Mouse (Mus musculus) embryonic facial prominence, embryonic 15.5 days (tissue): ENCODE measurements around the gene Il1rap. TPM values are rescaled to one million over a fixed set of nuclear protein-coding genes. Genes with fewer than 3 reads are reported as not detected.

Experiments used
- ATAC-seq: fragments of 200-750 bp; cut with Nextera tagmentation; 2 replicates; pipeline ENCODE4 v1.8.0; 2017; ENCODE audit warnings: low read depth, moderate TSS enrichment; ENCODE audit not compliant: insufficient number of reproducible peaks, low FRiP score, low TSS enrichment
- H3K27ac ChIP-seq: fragments of 300-500 bp; sonication (generic); replicated peaks from 2 replicates; pipeline ENCODE4 v1.5.1; 2015; ENCODE audit warnings: mild to moderate bottlenecking, inconsistent platforms
- H3K27me3 ChIP-seq: fragments of 300-500 bp; sonication (generic); 2 replicates; pipeline ENCODE4 v1.6.1; 2015; ENCODE audit warnings: inconsistent platforms
- H3K36me3 ChIP-seq: fragments of 300-500 bp; sonication (generic); 2 replicates; pipeline ENCODE4 v1.6.1; 2015; ENCODE audit warnings: mild to moderate bottlenecking, inconsistent platforms
- H3K4me1 ChIP-seq: fragments of 300-500 bp; sonication (generic); 2 replicates; pipeline ENCODE4 v1.6.1; 2015; ENCODE audit warnings: inconsistent platforms
- H3K4me2 ChIP-seq: fragments of 300-500 bp; sonication (generic); replicated peaks from 2 replicates; pipeline ENCODE4 v1.6.1; 2015; ENCODE audit warnings: mild to moderate bottlenecking, inconsistent platforms
- H3K4me3 ChIP-seq: fragments of 300-500 bp; sonication (generic); replicated peaks from 2 replicates; pipeline ENCODE4 v1.5.1; 2015; ENCODE audit warnings: mild to moderate bottlenecking, inconsistent platforms
- H3K9ac ChIP-seq: fragments of 300-500 bp; sonication (generic); 2 replicates; pipeline ENCODE4 v1.6.1; 2015; ENCODE audit warnings: inconsistent platforms
- H3K9me3 ChIP-seq: fragments of 300-500 bp; sonication (generic); replicated peaks from 2 replicates; pipeline ENCODE4 v1.6.1; 2016; ENCODE audit warnings: inconsistent platforms
- WGBS: fragments of 180-500 bp; shearing (Covaris S2); methylation state at CpG from one replicate; pipeline ENCODE4 v1.1.7; 2015; 5-methylcytosine and 5-hydroxymethylcytosine counted together
- polyA plus RNA-seq: library from polyadenylated mRNA; unstranded; fragments of >200 nt; fragmentation: Nextera tagmentation; extraction: Ambion mirVana; gene quantifications from 2 replicates; pipeline ENCODE4 v1.2.1, GENCODE M21; 2015

The Il1rap gene
- 8.9 and 9.8 TPM in 2 replicates for polyA plus RNA-seq

GRCm38 (mm10) chr16:26581048-26581912 lies at the start of gene Il1rap:
Gene Il1rap, plus strand, starts transcription at chr16:26581704.
- 2% methylated on average over 51 of the region's 51 CpGs for WGBS
- Histone ChIP-seq H3K4me3 (peak within 1 kb of the TSS; percentile 65), H3K4me2 (peak within 1 kb of the TSS; percentile 54), H3K4me1 (peaks cover 7% of the 10 kb centered on the region; the same call in 1 of the 2 replicates), H3K9me3 (no peaks in the 10 kb centered on the region), H3K9ac (peak within 1 kb of the TSS; percentile 66), H3K27ac (peak within 1 kb of the TSS; percentile 73), H3K27me3 (no peaks in the 10 kb centered on the region), H3K36me3 (no peaks in the 10 kb centered on the region)
- peak; percentile 98 for ATAC-seq

GRCm38 (mm10) chr16:26532287-26532686 lies 49.2 kb upstream of the Il1rap start:
- Histone ChIP-seq H3K9me3 (no peaks in the 10 kb centered on the region), H3K27me3 (no peaks in the 10 kb centered on the region), H3K4me3 (no peak overlapping the region), H3K4me1 (no peaks in the 10 kb centered on the region), H3K4me2 (no peak overlapping the region), H3K27ac (no peak overlapping the region), H3K9ac (no peak overlapping the region), H3K36me3 (no peaks in the 10 kb centered on the region)
- 83% methylated on average over 1 of the region's 1 CpGs for WGBS
- ATAC-seq: no peak

DNA sequence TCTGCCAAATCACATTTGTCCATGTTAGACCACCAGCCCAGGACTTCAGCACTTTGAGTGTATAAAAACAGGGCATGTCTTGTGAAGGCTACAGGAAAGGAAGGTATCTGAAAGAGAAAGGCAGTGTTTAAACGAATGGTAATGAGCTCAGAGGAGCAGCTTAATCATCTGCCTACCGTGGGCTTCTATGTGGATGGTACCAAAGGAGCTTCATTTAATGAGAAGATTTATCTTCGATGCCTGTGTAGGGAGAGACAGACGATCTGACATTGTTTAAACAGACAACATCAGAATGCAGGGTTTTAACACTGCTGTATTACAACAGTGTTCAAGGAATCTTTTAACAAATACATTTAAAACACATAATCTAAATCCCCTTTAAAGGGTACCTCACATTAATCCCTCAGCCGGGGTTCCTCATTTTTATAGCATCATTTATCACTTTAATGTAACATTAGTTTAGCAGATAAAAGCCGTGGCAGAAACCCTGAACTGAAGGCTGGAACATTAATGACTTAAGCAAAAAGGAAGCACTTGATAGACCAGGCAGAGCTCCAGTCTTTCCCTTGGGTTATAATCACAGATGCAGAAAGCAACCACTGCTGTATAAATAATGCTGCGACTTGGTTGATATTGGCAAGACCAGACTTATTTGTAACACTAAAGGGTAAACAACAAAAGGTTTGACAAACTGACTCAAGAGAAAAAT lies 35.2 kb upstream of the Il1rap start:
- WGBS: 30% methylated on average over 7 of the region's 7 CpGs
- Histone ChIP-seq H3K4me3 (no peak overlapping the region), H3K9ac (no peak overlapping the region), H3K9me3 (no peaks in the 10 kb centered on the region), H3K4me2 (no peak overlapping the region), H3K4me1 (no peaks in the 10 kb centered on the region), H3K27me3 (no peaks in the 10 kb centered on the region), H3K36me3 (no peaks in the 10 kb centered on the region), H3K27ac (no peak overlapping the region)
- no peak for ATAC-seq

GRCm38 (mm10) chr16:26546879-26547206 lies 34.7 kb upstream of the Il1rap start:
- WGBS: 57% methylated on average over 1 of the region's 1 CpGs
- Histone ChIP-seq H3K27me3 (no peaks in the 10 kb centered on the region), H3K27ac (no peak overlapping the region), H3K4me1 (no peaks in the 10 kb centered on the region), H3K9me3 (no peaks in the 10 kb centered on the region), H3K9ac (no peak overlapping the region), H3K4me2 (no peak overlapping the region), H3K36me3 (no peaks in the 10 kb centered on the region), H3K4me3 (no peak overlapping the region)
- no peak for ATAC-seq

DNA sequence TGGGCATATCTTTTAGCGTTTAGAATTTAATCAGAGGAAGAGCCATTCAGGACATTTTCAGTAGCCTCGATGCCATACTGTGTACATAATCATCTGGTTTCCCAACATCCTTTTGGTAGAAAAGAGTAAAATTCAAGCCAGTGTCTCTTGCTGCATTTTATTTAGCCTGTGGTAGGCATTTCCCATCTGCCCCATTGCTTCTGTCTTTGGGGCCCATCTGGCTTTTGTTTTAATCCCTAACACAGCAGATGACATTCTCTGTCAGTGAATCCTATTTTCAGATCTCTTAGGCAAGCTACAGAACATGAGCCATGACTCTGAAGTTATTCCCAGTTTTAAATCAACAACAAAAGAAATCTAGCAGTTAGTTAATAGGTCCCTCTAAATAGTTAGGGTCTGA lies 32.3 kb upstream of the Il1rap start:
- WGBS: 74% methylated on average over 2 of the region's 2 CpGs
- Histone ChIP-seq H3K4me1 (no peaks in the 10 kb centered on the region), H3K9ac (no peak overlapping the region)

DNA sequence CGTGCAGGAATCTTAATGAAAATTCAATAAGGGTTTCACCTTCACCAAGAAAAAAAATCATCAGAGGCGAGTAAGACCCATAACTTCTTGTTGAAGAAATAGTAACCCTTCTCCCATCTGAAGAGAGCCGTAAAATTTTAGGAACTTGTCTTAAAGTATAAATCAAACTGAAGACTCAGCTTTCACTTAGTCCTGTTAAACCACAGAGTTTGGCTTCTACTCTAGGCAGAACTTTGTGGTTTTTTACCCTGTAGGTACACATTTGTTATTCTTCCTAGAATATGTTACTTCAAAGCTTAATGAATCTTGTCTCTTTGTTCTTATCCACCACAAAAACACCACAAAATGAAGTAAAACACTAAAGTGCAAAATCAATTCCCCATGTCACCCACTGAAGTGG lies 29.3 kb upstream of the Il1rap start:
- Histone ChIP-seq H3K4me1 (no peaks in the 10 kb centered on the region), H3K9ac (no peak overlapping the region), H3K27ac (no peak overlapping the region), H3K4me3 (no peak overlapping the region), H3K27me3 (no peaks in the 10 kb centered on the region), H3K4me2 (no peak overlapping the region), H3K36me3 (no peaks in the 10 kb centered on the region), H3K9me3 (no peaks in the 10 kb centered on the region)
- no peak for ATAC-seq
- WGBS: 71% methylated on average over 3 of the region's 3 CpGs

More for the DNA sequence above, 32.3 kb upstream of the Il1rap start:
- Histone ChIP-seq H3K27me3 (no peaks in the 10 kb centered on the region), H3K36me3 (no peaks in the 10 kb centered on the region), H3K9me3 (no peaks in the 10 kb centered on the region), H3K4me2 (no peak overlapping the region), H3K27ac (no peak overlapping the region), H3K4me3 (no peak overlapping the region)
- ATAC-seq: no peak

DNA sequence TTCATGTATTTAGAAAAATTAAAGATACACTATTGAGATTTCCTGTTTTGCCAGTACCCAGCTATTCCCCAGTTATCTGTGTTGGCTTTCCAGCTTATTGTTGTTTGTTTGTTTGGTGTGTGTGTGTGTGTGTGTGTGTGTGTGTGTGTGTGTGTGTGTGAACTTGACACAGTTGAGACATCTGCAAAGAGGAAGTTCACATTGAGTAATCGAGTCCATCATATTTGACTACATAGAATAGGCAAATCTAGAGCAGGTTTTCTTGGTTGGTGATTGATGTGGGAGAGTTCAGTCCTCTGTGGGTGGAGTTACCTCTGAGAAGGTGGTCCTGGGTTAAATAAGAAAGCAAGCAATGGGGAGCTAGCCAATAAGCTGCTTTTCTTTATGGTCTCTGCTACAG lies 22.7 kb upstream of the Il1rap start:
- Histone ChIP-seq H3K4me1 (no peaks in the 10 kb centered on the region), H3K4me2 (no peak overlapping the region), H3K36me3 (no peaks in the 10 kb centered on the region), H3K9ac (no peak overlapping the region), H3K27ac (no peak overlapping the region), H3K27me3 (no peaks in the 10 kb centered on the region), H3K4me3 (no peak overlapping the region), H3K9me3 (no peaks in the 10 kb centered on the region)
- WGBS: 79% methylated on average over 1 of the region's 1 CpGs
- ATAC-seq: no peak

DNA sequence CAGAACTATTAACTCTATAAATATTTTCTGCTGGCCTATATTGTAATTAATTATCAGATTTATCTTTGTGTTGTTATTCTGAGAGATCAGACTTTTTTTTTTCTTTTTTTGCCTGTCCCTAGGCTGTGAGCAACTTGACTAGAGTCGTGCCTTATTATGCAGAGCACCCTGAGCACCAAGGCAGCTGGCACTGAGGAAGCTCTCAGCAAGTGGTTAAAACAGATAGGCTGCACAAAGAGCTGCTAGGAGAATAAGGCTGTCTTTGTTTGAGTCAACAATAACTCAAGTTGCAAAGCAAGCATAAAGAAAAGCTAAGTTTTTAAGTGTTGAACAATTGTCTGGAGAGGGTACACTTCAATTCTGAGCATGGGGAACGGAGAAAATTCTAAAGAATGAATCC lies 19.8 kb upstream of the Il1rap start:
- H3K4me1 ChIP-seq: no peaks in the 10 kb centered on the region
- H3K4me3 ChIP-seq: no peak overlapping the region
- 41% methylated on average over 2 of the region's 2 CpGs for WGBS
- no peaks in the 10 kb centered on the region for H3K36me3 ChIP-seq
- H3K27ac ChIP-seq: no peak overlapping the region
- H3K27me3 ChIP-seq: no peaks in the 10 kb centered on the region
- no peak overlapping the region for H3K9ac ChIP-seq
- no peaks in the 10 kb centered on the region for H3K9me3 ChIP-seq
- H3K4me2 ChIP-seq: no peak overlapping the region
- no peak for ATAC-seq

GRCm38 (mm10) chr16:26562771-26563170 lies 18.7 kb upstream of the Il1rap start:
- WGBS: 75% methylated on average over 2 of the region's 2 CpGs
- H3K4me2 ChIP-seq: no peak overlapping the region
- H3K9ac ChIP-seq: no peak overlapping the region
- H3K4me1 ChIP-seq: no peaks in the 10 kb centered on the region
- no peak overlapping the region for H3K4me3 ChIP-seq
- no peak overlapping the region for H3K27ac ChIP-seq
- no peaks in the 10 kb centered on the region for H3K36me3 ChIP-seq
- no peak for ATAC-seq
- H3K9me3 ChIP-seq: no peaks in the 10 kb centered on the region
- no peaks in the 10 kb centered on the region for H3K27me3 ChIP-seq

GRCm38 (mm10) chr16:26569387-26569978 lies 12.0 kb upstream of the Il1rap start:
- H3K36me3 ChIP-seq: no peaks in the 10 kb centered on the region
- H3K9ac ChIP-seq: no peak overlapping the region
- H3K9me3 ChIP-seq: no peaks in the 10 kb centered on the region
- no peak for ATAC-seq
- no peak overlapping the region for H3K27ac ChIP-seq
- H3K4me3 ChIP-seq: no peak overlapping the region
- no peaks in the 10 kb centered on the region for H3K27me3 ChIP-seq
- no peak overlapping the region for H3K4me2 ChIP-seq
- H3K4me1 ChIP-seq: no peaks in the 10 kb centered on the region

GRCm38 (mm10) chr16:26571836-26572235 lies 9.7 kb upstream of the Il1rap start:
- H3K4me2 ChIP-seq: no peak overlapping the region
- no peaks in the 10 kb centered on the region for H3K9me3 ChIP-seq
- H3K27ac ChIP-seq: no peak overlapping the region
- H3K4me1 ChIP-seq: no peaks in the 10 kb centered on the region
- H3K36me3 ChIP-seq: no peaks in the 10 kb centered on the region
- H3K9ac ChIP-seq: no peak overlapping the region
- H3K27me3 ChIP-seq: no peaks in the 10 kb centered on the region
- no peak overlapping the region for H3K4me3 ChIP-seq
- WGBS: 68% methylated on average over 2 of the region's 2 CpGs
- ATAC-seq: no peak
